Mouse (Mus musculus): ENCODE measurements at regions not wholly inside any gene's neighbourhood (a gene's known extent, or its start where the extent isn't known, plus 50 kb on each side); places are given as distances from the start of the nearest gene placed in this dataset.

DNA sequence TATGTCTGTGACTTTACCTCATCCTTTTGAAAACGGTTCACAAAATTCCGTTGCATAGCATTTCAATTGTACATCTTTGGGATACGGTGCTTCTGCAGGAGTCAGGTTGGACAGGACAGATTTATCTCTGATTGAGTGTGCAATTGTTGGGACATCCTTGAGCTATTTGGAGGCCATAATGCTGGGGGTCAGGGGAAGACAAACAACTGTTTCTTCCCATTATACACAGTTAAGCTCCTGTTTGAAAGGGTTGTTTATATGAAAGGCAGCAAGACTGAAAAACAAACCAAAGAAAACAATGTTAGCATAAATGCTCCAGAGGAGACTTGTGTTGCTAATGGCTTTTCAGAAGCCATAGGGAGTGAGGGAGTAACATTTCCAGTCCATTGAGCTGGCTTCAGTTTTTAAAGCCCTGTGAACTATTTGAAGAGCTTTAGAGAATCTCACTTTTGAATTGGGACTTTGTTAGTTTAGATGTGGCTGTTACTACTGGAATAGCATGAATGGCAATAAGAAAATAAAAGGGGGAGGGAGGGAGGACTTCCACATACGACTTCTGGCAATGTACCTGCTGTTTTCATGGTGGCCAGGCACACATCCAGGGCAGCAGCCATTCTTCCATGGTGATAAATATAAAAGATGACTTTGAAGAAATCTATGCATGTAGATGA is 351.3 kb downstream of the Rpl36a-ps1 start:
- Histone ChIP-seq H3K4me2 (ENCODE audit: low read depth) (no peak overlapping the region), H3K4me1 (ENCODE audit: insufficient read depth) (no peaks in the 10 kb centered on the region), H3K27me3 (ENCODE audit: insufficient read depth, low read length) (no peaks in the 10 kb centered on the region), H3K4me3 (ENCODE audit: low read depth, low read length) (no peak overlapping the region), H3K36me3 (ENCODE audit: insufficient read depth) (no peaks in the 10 kb centered on the region), H3K9me3 (ENCODE audit: low read length) (no peaks in the 10 kb centered on the region), H3K9ac (no peak overlapping the region), H3K27ac (ENCODE audit: low read depth, low read length) (no peak overlapping the region)
- WGBS = 53% methylated on average over 4 of the region's 4 CpGs
- DNase-seq = no peak
- no peak for TF ChIP-seq CTCF (IDR thresholded peaks at IDR 0.05; ENCODE audit: low read depth)
- no peak for ATAC-seq

DNA sequence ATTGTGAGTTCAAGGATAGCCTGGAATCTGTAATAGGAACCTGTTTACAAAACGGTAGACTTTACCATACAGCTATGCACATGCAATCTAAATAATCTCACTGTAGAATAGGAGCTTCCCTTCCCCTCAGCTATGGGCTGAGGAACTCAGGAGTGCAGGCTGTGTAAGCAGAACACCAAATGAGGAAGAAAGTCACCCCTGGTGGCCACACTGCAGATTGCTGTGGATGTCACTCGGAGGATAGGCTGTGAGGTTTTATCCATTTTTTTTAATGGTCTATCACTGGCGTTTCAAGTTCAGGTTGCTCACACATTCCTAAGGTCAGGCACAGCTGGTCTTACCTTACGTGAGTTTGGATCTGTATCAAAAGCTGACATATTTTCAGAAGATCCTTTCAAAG is 365.1 kb downstream of the Rpl36a-ps1 start:
- 80% methylated on average over 4 of the region's 4 CpGs for WGBS
- Histone ChIP-seq H3K36me3 (ENCODE audit: insufficient read depth) (no peaks in the 10 kb centered on the region), H3K27me3 (ENCODE audit: insufficient read depth, low read length) (no peaks in the 10 kb centered on the region), H3K4me3 (ENCODE audit: low read depth, low read length) (no peak overlapping the region), H3K9ac (no peak overlapping the region), H3K9me3 (ENCODE audit: low read length) (no peaks in the 10 kb centered on the region), H3K4me2 (ENCODE audit: low read depth) (no peak overlapping the region), H3K27ac (ENCODE audit: low read depth, low read length) (no peak overlapping the region), H3K4me1 (ENCODE audit: insufficient read depth) (no peaks in the 10 kb centered on the region)
- peak; percentile 22; the same call in 1 of the 2 replicates for TF ChIP-seq CTCF (IDR thresholded peaks at IDR 0.05; ENCODE audit: low read depth)
- DNase-seq (no peak), ATAC-seq (no peak)

DNA sequence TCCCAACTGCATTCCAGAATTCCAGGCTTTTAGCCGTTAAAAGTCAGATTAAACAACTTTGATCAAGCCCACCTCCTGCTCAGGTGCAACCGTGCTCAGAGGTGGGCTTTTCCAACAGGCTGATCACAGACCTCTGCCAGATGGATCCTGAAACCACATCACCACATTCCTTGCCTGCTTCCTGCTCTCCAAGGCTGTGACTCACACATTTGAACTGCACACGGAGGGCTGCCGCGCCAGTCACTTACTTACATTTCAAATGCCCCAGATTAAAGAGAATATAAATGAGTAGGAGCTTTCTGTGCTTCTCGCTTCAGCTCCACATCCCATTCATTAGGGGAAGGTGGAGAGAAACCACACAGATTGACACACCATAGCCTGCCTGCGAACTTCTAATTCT is 367.6 kb downstream of the Rpl36a-ps1 start:
- DNase-seq (no peak), ATAC-seq (no peak)
- Histone ChIP-seq H3K4me1 (ENCODE audit: insufficient read depth) (no peaks in the 10 kb centered on the region), H3K27me3 (ENCODE audit: insufficient read depth, low read length) (no peaks in the 10 kb centered on the region), H3K9me3 (ENCODE audit: low read length) (no peaks in the 10 kb centered on the region), H3K9ac (no peak overlapping the region), H3K27ac (ENCODE audit: low read depth, low read length) (no peak overlapping the region), H3K36me3 (ENCODE audit: insufficient read depth) (no peaks in the 10 kb centered on the region), H3K4me2 (ENCODE audit: low read depth) (no peak overlapping the region), H3K4me3 (ENCODE audit: low read depth, low read length) (no peak overlapping the region)
- 54% methylated on average over 7 of the region's 7 CpGs for WGBS
- TF ChIP-seq CTCF (IDR thresholded peaks at IDR 0.05; ENCODE audit: low read depth) = no peak

DNA sequence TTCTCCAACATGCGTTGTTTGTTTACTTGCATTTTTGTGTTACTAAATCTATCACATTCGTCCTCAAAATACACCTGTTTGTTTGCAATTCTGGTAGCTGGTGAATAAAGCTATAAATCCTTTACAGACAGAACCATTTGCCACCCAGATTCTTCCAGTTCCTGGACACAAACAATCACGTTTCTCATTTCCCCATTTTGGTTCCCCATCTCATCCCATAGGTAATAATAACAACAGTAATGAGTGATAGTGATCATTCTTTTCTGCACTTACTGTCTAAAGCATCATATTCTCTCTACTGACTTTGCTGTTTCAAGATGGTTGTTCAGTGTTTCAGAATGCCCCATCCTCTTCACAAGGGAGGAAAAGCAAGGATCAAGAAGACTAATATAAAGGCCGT is 368.3 kb downstream of the Rpl36a-ps1 start:
- H3K9me3 ChIP-seq (ENCODE audit: low read length) = no peaks in the 10 kb centered on the region
- no peak overlapping the region for H3K9ac ChIP-seq
- no peak overlapping the region for H3K4me2 ChIP-seq (ENCODE audit: low read depth)
- no peak for ATAC-seq
- WGBS = 93% methylated on average over 4 of the region's 4 CpGs
- H3K36me3 ChIP-seq (ENCODE audit: insufficient read depth) = no peaks in the 10 kb centered on the region
- no peak overlapping the region for H3K4me3 ChIP-seq (ENCODE audit: low read depth, low read length)
- no peak for DNase-seq
- H3K4me1 ChIP-seq (ENCODE audit: insufficient read depth) = no peaks in the 10 kb centered on the region
- H3K27ac ChIP-seq (ENCODE audit: low read depth, low read length) = no peak overlapping the region
- no peaks in the 10 kb centered on the region for H3K27me3 ChIP-seq (ENCODE audit: insufficient read depth, low read length)
- no peak for TF ChIP-seq CTCF (IDR thresholded peaks at IDR 0.05; ENCODE audit: low read depth)

DNA sequence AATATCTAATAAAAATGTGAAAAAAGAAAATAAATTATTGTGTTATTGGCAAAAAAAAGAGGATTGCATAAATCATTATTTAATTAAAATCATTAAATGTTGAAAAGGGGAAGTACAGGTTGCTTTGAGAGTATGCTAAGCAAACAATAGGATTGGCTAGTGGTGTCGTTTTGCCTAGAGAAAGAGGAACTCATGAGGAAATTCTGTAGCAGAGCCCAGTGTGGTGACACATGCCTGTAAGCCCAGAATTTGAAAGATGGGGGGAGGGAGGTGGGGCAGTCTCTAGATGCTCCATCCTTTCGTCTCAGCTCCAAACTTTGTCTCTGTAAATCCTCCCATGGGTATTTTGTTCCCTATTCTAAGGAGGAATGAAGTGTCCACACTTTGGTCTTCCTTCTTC is 388.3 kb downstream of the Rpl36a-ps1 start:
- ATAC-seq = no peak
- H3K27ac ChIP-seq (ENCODE audit: low read depth, low read length) = no peak overlapping the region
- H3K9me3 ChIP-seq (ENCODE audit: low read length) = no peaks in the 10 kb centered on the region
- no peak for TF ChIP-seq CTCF (IDR thresholded peaks at IDR 0.05; ENCODE audit: low read depth)
- no peak overlapping the region for H3K9ac ChIP-seq
- no peaks in the 10 kb centered on the region for H3K27me3 ChIP-seq (ENCODE audit: insufficient read depth, low read length)
- H3K4me1 ChIP-seq (ENCODE audit: insufficient read depth) = no peaks in the 10 kb centered on the region
- H3K4me3 ChIP-seq (ENCODE audit: low read depth, low read length) = no peak overlapping the region
- DNase-seq = no peak
- 58% methylated on average over 2 of the region's 2 CpGs for WGBS
- H3K4me2 ChIP-seq (ENCODE audit: low read depth) = no peak overlapping the region
- H3K36me3 ChIP-seq (ENCODE audit: insufficient read depth) = no peaks in the 10 kb centered on the region

DNA sequence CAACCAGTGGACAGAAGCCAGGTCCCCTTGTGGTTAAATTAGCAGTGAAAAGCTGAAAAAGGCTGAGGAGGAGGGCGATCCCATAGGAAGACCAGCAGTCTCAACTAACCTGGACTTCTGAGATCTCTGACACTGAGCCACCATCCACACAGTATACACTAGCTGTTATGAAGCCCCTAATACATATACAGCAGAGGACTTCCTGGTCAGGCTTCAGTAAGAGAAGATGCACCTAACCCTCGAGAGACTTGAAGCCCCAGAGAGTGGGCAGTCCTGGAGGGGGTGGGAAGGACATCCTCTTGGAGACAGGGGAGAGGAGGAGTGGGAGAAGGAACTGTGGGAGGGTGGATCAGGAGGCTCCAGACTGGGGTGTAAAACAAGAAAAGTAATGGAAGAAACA is 397.9 kb downstream of the Rpl36a-ps1 start:
- Histone ChIP-seq H3K27ac (ENCODE audit: low read depth, low read length) (no peak overlapping the region), H3K36me3 (ENCODE audit: insufficient read depth) (no peaks in the 10 kb centered on the region), H3K4me2 (ENCODE audit: low read depth) (no peak overlapping the region), H3K9ac (no peak overlapping the region), H3K4me3 (ENCODE audit: low read depth, low read length) (no peak overlapping the region), H3K9me3 (ENCODE audit: low read length) (no peaks in the 10 kb centered on the region), H3K4me1 (ENCODE audit: insufficient read depth) (no peaks in the 10 kb centered on the region), H3K27me3 (ENCODE audit: insufficient read depth, low read length) (no peaks in the 10 kb centered on the region)
- no peak for ATAC-seq
- TF ChIP-seq CTCF (IDR thresholded peaks at IDR 0.05; ENCODE audit: low read depth) = no peak
- 91% methylated on average over 2 of the region's 2 CpGs for WGBS
- DNase-seq = no peak

DNA sequence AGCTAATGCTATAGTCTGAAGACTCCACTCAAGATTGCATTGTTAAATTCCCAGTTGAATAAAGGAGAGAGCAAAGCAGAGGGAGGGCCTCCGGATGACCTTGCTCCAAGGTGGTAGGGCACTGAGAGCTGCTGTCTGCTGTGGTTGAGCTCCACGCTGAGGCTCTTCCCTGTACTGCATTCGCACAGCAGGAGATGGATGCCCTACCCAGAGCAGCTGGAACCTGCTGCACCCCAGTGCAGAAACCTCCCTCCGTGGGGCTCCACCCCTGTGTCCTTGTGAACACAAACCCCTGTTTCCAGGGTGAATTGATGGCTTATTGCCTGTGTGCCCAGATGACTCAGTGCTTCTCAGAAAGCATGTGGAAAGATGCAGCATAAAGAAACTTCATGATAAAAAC is 404.3 kb downstream of the Rpl36a-ps1 start:
- no peaks in the 10 kb centered on the region for H3K9me3 ChIP-seq (ENCODE audit: low read length)
- 5% methylated on average over 4 of the region's 4 CpGs for WGBS
- peak; percentile 6 for DNase-seq

More for the DNA sequence above, 404.3 kb downstream of the Rpl36a-ps1 start:
- H3K4me3 ChIP-seq (ENCODE audit: low read depth, low read length) = no peak overlapping the region
- H3K36me3 ChIP-seq (ENCODE audit: insufficient read depth) = no peaks in the 10 kb centered on the region
- H3K4me2 ChIP-seq (ENCODE audit: low read depth) = no peak overlapping the region
- H3K27ac ChIP-seq (ENCODE audit: low read depth, low read length) = no peak overlapping the region
- peak; percentile 71 for ATAC-seq
- peak; percentile 53 for TF ChIP-seq CTCF (IDR thresholded peaks at IDR 0.05; ENCODE audit: low read depth)
- H3K27me3 ChIP-seq (ENCODE audit: insufficient read depth, low read length) = no peaks in the 10 kb centered on the region
- no peaks in the 10 kb centered on the region for H3K4me1 ChIP-seq (ENCODE audit: insufficient read depth)
- no peak overlapping the region for H3K9ac ChIP-seq

Measured in forebrain, postnatal 0 days (tissue).